Comparison of ENCODE assay signal across 11 mouse cellular contexts in the genomic region with DNA sequence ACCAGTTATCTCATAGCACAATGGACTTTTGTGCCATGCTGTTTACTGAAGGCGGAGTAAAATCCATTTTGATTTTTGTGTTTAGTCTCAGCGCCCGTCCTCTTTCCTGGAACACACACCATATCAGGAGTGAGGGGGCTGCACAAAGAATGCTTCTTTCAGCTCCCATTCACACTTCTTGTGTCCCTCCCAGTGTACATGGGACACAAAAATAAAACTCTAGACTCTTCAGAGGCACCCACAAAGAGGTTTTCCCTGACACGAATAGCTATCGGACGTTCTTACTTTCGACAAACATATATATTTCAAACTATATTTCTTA.
A peak's percentile ranks its signal among the peaks of the same experiment; 100 is the strongest.
DNase-seq lines count a peak whose midpoint lies in the region; ATAC-seq lines count a peak whose summit lies in the region.
"Had no signal": no experiment of that assay in that cellular context is flagged by ENCODE, and none has a peak within 500 bp of the region (broad histone marks: within the 10 kb centered on the region; RNA-seq: fewer than 3 reads in every experiment).

No protein-coding gene starts in this region.

- intact Hi-C loops in heart, postnatal 36 days (cut with DNase I): no loop called here

- H3K36me3 ChIP-seq in heart, embryonic 12.5 days: no peaks in the 10 kb centered on the region
- no peaks in the 10 kb centered on the region for H3K36me3 ChIP-seq in forebrain, embryonic 10.5 days (replicated peaks)
- H3K36me3 ChIP-seq in hindbrain, embryonic 15.5 days: no peaks in the 10 kb centered on the region
- no peaks in the 10 kb centered on the region for H3K36me3 ChIP-seq in midbrain, embryonic 16.5 days (ENCODE audit: control insufficient read depth, insufficient read depth, low read length)
- H3K36me3 ChIP-seq: liver, embryonic 13.5 days had no signal

- H3K9ac ChIP-seq in heart, embryonic 12.5 days: no peak overlapping the region
- H3K9ac ChIP-seq in hindbrain, embryonic 15.5 days: peak overlapping the region; percentile 16; the same call in 1 of the 2 replicates
- H3K9ac ChIP-seq in midbrain, embryonic 16.5 days (ENCODE audit: low read depth, low read length): peak overlapping the region; percentile 48; the same call in 1 of the 2 replicates
- H3K9ac ChIP-seq: liver, embryonic 13.5 days had no signal

- no peaks in the 10 kb centered on the region for H3K27me3 ChIP-seq in heart, embryonic 12.5 days (replicated peaks)
- H3K27me3 ChIP-seq in forebrain, embryonic 10.5 days (ENCODE audit: poor library complexity, severe bottlenecking): 0 out of 2 replicates have a peak, but pooled peaks cover 4% of the 10 kb centered on the region
- H3K27me3 ChIP-seq in hindbrain, embryonic 15.5 days: no peaks in the 10 kb centered on the region
- H3K27me3 ChIP-seq in midbrain, embryonic 16.5 days (ENCODE audit: control insufficient read depth, insufficient read depth, low read depth, low read length): no peaks in the 10 kb centered on the region
- H3K27me3 ChIP-seq: liver, embryonic 13.5 days had no signal

- ATAC-seq in heart, embryonic 12.5 days (ENCODE audit: insufficient number of reproducible peaks, low FRiP score): no peak
- ATAC-seq in hindbrain, embryonic 15.5 days (ENCODE audit: low FRiP score, low read depth): no peak; the same call in 1 of the 2 replicates
- peak; percentile 63 for ATAC-seq in midbrain, embryonic 16.5 days

- 64% methylated on average over 7 of the region's 7 CpGs for WGBS in heart, embryonic 12.5 days
- 35% methylated on average over 7 of the region's 7 CpGs for WGBS in forebrain, embryonic 10.5 days
- WGBS in hindbrain, embryonic 15.5 days: 16% methylated on average over 7 of the region's 7 CpGs
- 18% methylated on average over 7 of the region's 7 CpGs for WGBS in midbrain, embryonic 16.5 days

- no peaks in the 10 kb centered on the region for H3K9me3 ChIP-seq in heart, embryonic 12.5 days (replicated peaks)
- no peaks in the 10 kb centered on the region for H3K9me3 ChIP-seq in forebrain, embryonic 10.5 days
- no peaks in the 10 kb centered on the region for H3K9me3 ChIP-seq in hindbrain, embryonic 15.5 days
- H3K9me3 ChIP-seq in midbrain, embryonic 16.5 days (replicated peaks; ENCODE audit: control insufficient read depth, low read length, poor library complexity, severe bottlenecking): no peaks in the 10 kb centered on the region
- H3K9me3 ChIP-seq: liver, embryonic 13.5 days had no signal

- no peak overlapping the region for H3K4me3 ChIP-seq in heart, embryonic 12.5 days
- peak overlapping the region; percentile 41 for H3K4me3 ChIP-seq in forebrain, embryonic 10.5 days
- peak overlapping the region; percentile 30 for H3K4me3 ChIP-seq in hindbrain, embryonic 15.5 days
- H3K4me3 ChIP-seq in midbrain, embryonic 16.5 days (ENCODE audit: low read depth, low read length): peak overlapping the region; percentile 26
- H3K4me3 ChIP-seq: liver, embryonic 13.5 days had no signal

- peaks cover 9% of the 10 kb centered on the region; the same call in 1 of the 2 replicates for H3K4me1 ChIP-seq in heart, embryonic 12.5 days (replicated peaks)
- H3K4me1 ChIP-seq in forebrain, embryonic 10.5 days: peaks cover 63% of the 10 kb centered on the region
- peaks cover 12% of the 10 kb centered on the region for H3K4me1 ChIP-seq in hindbrain, embryonic 15.5 days (replicated peaks)
- H3K4me1 ChIP-seq in midbrain, embryonic 16.5 days (ENCODE audit: control insufficient read depth, insufficient read depth, low read length): peaks cover 8% of the 10 kb centered on the region
- H3K4me1 ChIP-seq: liver, embryonic 13.5 days had no signal

- peak overlapping the region; percentile 45 for H3K4me2 ChIP-seq in heart, embryonic 12.5 days
- H3K4me2 ChIP-seq in hindbrain, embryonic 15.5 days: peak overlapping the region; percentile 52
- peak overlapping the region; percentile 57 for H3K4me2 ChIP-seq in midbrain, embryonic 16.5 days (ENCODE audit: low read length)
- H3K4me2 ChIP-seq: liver, embryonic 13.5 days had no signal

- H3K27ac ChIP-seq in heart, embryonic 12.5 days (ENCODE audit: poor library complexity, severe bottlenecking): no peak overlapping the region
- H3K27ac ChIP-seq in forebrain, embryonic 10.5 days: peak overlapping the region; percentile 86
- H3K27ac ChIP-seq in hindbrain, embryonic 15.5 days (replicated peaks): peak overlapping the region; percentile 60; the same call in 1 of the 2 replicates
- peak overlapping the region; percentile 64 for H3K27ac ChIP-seq in midbrain, embryonic 16.5 days (ENCODE audit: low read length)
- H3K27ac ChIP-seq: liver, embryonic 13.5 days had no signal

- DNase-seq in heart, postnatal 36 days: no peak
- no peak for DNase-seq in forebrain, embryonic 10.5 days (ENCODE audit: extremely low spot score, low spot score)
- no peak for DNase-seq in T-cell, adult 2 months (ENCODE audit: low spot score)
- DNase-seq in lung, adult 18-20 months: no peak
- DNase-seq in cerebellum, adult 9-11 months: no peak
- DNase-seq: kidney, postnatal 14 days; liver, embryonic 13.5 days; lung, postnatal 4 days had no signal
